Mouse (Mus musculus) brain, embryonic 14.5 days (tissue): ENCODE measurements around the gene Jaml. TPM values are rescaled to one million over a fixed set of nuclear protein-coding genes. Genes with fewer than 3 reads are reported as not detected.

Experiments used
- DNase-seq: peaks from one replicate; pipeline ENCODE4 v3.0.0-alpha.2; 2011; ENCODE audit warnings: low read depth
- CTCF ChIP-seq: fragments of 200-500 bp; IDR thresholded peaks from 2 replicates; pipeline ENCODE4 v1.5.1; 2012; ENCODE audit warnings: inconsistent platforms, mild to moderate bottlenecking, moderate library complexity, borderline replicate concordance; ENCODE audit not compliant: insufficient read depth, insufficient read length; ENCODE audit errors: extremely low read depth
- POLR2A ChIP-seq: fragments of 200-500 bp; IDR thresholded peaks from 2 replicates; pipeline ENCODE4 v1.6.1; 2012; ENCODE audit warnings: mild to moderate bottlenecking, inconsistent platforms, borderline replicate concordance; ENCODE audit not compliant: poor library complexity, insufficient read depth, insufficient read length, severe bottlenecking; ENCODE audit errors: extremely low read depth
- polyA plus RNA-seq: library from polyadenylated mRNA; depleted of rRNA; stranded (reverse); fragments of >200 nt; gene quantifications from 2 replicates; pipeline ENCODE4 v1.2.3, GENCODE M21; 2012

Jaml gene
- polyA plus RNA-seq, 1 experiment = 0.10 TPM

DNA sequence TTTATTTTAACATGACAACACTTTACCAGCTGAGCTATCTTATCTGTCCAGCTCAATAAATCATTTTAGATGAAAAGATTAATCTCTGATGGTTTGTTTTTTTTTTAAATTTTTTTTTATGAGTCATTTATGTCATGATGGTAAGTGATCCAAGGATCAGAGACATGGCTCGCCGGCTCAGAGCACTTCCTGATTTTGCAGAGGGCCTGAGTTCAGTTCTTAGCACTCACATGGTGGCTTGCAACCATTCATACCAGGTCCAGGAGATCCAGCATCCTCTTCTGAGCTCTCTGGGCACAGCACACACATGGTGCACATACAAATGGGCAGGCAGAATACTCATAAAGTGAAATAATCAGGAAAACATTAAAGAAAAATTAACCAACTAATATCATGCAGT is 28.7 kb upstream of the Jaml start:
- TF ChIP-seq POLR2A = no peak
- no peak for TF ChIP-seq CTCF
- DNase-seq = no peak

DNA sequence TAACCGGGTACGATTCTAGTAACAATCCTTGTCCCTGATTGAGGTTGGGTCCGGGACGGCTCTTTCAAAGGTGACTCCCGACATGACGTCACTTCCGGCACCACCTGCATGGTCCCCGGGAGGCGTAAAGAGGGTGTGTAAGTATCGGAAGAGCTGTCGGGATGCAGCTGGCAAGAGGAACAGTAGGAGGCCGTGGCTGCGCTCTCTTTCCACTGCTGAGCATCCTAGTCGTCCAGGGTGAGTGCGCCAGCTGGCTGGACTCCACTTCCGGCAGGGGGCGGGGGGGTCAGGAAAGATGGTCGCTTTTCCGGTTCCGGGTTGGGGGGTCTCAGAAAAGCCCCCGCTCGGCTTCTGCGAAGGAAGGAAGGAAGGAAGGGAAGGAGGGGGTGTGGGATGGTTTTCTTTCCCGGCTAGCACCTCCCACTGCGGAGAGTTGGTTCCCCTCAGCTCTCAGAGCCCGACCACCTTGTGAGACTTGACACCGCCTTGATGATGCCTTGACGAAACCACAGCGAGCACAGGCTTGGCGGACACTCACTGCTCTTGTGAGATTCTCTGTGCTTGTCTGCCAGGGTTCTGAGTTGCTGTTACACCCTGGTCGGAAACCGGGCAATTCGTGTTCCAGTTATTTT is 23.8 kb upstream of the Jaml start, which contains the start of gene Mpzl3:
TSS of gene Mpzl3 (plus strand) at position 105 of the 632 bp plus-strand sequence.
- peak; percentile 98 for DNase-seq
- TF ChIP-seq CTCF (no peak), POLR2A (peak; percentile 29; the same call in 1 of the 2 replicates)

DNA sequence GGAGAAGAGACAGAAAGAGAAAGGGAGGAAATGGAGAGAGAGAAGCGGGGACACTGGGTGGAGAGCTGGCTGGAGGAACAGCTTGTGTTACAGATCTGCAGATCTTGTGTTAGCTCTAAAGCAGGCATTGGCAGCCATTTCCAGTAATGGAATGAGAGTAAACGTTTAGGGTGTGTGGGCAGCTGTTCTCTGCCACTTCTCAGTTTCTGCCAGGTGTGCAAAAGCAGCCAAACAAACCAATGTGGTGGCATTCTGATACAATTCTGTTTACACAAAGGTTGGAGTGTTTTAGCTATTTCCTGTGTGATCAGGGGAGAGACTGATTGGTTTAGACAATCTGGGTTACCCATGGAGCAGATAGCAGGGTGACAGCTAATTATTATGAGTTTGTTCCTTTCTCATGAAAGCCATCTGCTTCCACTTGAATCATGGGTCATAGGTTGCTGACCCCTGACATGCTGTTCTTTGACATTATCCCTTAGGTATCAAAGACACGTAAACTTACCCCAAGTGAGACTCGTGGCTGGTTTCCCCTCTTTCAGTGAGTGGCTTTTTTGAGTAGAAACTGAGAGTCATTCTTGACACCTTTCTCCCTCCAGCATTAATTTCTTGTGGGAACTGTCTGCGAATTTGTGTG is 20.6 kb upstream of the Jaml start:
- no peak for DNase-seq
- no peak for TF ChIP-seq POLR2A
- no peak for TF ChIP-seq CTCF

DNA sequence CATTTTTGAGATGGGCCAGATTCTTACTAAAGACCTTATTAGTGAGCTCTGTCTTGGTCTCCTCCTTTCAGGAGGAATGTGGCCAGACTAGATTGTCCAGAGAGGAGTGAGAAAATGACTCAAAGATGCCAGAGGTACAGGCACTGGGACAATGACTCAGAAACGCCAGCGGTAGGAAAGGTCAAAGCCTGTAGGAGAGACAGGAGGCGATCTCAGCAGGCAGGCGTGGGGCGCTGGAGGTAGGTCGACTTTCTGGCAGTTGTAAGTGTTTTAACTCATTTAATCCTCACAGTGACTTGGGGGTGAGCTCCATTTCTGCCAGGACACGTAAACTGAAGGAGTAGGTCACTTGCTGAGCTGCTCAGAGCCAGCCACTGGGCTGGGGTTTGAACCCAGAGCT is 18.8 kb upstream of the Jaml start:
- TF ChIP-seq CTCF = no peak
- no peak for TF ChIP-seq POLR2A
- DNase-seq = no peak

DNA sequence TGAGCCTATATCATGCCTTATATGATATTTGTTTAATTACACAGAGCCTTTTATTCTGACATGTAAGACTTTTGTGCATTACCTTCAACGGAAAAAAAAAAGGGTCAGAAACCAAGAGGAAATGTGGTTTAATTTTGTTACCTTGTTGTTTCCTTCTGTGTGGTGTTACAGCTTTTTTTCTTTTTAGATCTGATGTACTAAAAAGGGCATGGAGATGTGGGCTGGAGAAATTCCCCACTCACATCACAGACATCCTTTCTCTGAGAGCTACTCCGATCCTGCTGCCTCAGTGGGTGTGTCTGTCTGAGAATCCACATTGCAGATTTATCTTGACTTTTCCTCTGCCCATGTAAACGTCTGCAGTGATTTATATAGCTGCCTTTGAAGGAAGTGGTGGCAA is 16.3 kb upstream of the Jaml start:
- no peak for DNase-seq
- no peak for TF ChIP-seq CTCF

DNA sequence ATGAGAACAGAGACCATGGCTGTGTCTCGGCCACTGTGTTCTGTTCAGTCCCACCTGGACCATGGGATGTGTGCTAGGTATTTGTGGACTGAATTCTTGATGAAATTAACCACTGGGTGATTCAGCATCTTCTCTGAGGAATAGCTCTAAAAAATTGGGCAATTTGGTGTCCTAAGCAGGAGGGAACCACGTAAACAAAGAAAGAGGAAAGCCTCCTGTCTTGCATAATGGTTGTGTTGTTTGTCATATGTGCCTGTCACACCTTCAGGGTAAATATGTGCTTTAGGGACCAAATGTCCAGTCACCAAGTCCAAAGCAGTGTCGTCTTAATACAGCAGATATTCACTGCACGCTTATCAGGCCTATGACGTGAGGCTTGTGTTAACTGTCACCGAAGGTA is 14.6 kb upstream of the Jaml start:
- no peak for DNase-seq
- no peak for TF ChIP-seq CTCF
- no peak for TF ChIP-seq POLR2A

DNA sequence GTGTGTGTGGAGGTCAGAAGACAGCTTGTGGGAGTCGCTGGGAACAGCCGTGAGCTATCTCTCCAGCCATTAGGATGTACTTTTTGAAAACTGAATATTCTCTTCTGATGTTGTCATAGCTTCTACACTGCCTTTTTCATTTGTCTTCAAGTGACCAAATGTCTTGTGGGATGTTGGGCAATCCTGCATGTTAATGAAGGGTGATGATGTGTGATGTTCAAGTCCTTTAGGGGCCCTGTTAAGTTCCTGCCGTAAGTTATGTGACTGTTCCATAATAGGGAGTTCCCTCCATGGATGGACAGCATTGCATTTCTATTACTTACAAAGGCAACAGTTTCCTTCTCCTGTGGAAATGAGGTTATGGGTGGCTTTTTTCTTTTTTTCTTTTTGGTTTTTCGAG is 12.2 kb upstream of the Jaml start:
- TF ChIP-seq POLR2A = no peak
- no peak for TF ChIP-seq CTCF
- no peak for DNase-seq

DNA sequence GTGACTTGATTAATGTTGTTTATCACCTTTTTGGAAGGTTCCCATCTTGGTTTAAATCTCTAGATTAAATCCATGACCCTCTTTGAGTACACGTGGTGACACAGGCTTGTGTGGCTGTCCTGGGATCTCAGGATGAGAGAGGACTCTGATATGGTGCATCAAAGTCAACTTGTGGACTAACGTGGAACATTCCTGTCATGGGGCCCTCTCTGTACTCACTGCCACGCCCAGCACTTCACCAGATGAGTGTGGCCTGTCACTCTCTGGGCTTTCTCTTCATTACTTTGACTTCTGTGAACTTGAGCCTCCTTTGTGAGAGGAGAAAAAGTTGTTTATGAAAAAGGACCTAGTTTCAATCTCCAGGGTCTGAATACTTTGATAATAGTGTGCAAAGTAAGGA is 7.2 kb upstream of the Jaml start:
- TF ChIP-seq CTCF (no peak), POLR2A (no peak)
- no peak for DNase-seq

DNA sequence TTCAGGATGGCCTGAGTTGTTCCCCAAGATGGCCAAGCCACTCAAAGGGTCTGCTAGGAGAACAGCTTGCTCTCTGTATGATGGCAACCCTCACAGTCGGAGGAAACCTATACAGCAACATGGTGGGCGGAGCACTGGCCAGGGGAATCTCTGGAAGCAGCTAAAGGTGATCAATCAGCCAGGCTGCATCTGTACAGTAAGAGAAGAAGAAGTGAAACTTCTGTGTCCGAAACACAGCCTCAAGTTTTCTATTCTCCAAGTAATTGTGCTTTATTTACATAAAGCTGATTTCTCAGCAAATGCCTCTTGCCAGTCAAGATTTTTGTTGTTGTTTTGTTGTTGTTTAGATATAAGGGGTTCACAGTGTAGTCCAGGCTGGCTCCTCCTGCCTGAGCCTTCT is 1.1 kb upstream of the Jaml start:
- no peak for DNase-seq
- no peak for TF ChIP-seq CTCF
- no peak for TF ChIP-seq POLR2A

DNA sequence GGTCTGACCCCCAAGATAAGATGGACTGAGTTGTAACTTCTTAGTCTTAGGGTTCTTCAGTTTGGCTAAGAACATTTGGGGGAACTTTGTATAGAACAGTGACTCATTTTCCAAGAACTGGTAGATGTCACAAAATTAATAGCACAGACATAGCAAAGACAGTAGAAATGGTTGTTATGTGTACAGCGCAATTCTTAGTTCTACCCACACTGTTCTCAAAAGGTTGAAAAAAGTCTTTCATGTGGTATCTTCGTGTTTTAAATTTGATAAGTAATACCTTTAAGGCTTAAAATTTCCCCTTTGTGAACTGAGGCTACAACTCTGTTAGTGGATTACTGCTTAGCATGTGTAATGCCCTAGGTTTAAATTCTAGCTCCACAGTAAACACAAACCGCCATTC is 4.1 kb downstream of the Jaml start:
- no peak for DNase-seq
- TF ChIP-seq POLR2A = no peak
- TF ChIP-seq CTCF = no peak

DNA sequence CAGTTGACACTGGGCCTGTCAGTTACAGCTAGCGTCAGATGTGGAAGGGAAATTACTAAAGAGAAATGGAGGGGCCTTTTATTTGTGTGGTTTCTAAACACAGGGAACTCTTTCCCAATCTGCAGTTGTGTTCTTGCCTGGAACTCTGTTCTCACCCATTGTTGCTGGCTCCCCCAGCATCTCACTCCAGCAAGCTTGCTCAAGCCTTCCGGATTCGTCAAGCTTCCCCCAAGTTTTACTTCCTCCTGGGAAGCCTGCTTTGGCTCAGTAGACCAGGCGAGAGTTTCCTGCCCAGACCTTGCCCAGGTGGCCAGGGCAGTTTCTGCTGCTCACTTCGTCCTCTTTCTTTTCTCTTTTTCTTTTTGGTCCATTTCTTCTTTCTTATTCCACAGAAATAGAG is 5.6 kb downstream of the Jaml start:
- TF ChIP-seq POLR2A (no peak), CTCF (no peak)
- DNase-seq = no peak
